Mouse (Mus musculus) midbrain, postnatal 0 days (tissue): ENCODE results near the gene Tfap2e. TPM values are rescaled to one million over a fixed set of nuclear protein-coding genes. Genes with fewer than 3 reads are reported as not detected.

Experiments
- ATAC-seq: fragments of 200-750 bp; cut with Nextera tagmentation; 2 replicates; pipeline ENCODE4 v1.8.0; 2017; ENCODE audit warnings: moderate number of reproducible peaks, mild to moderate bottlenecking, moderate TSS enrichment, moderate library complexity; ENCODE audit not compliant: low FRiP score
- DNase-seq: peaks from one replicate; pipeline ENCODE4 v3.0.0-alpha.2; 2015; ENCODE audit warnings: low spot score
- H3K27ac ChIP-seq: fragments of 300-500 bp; sonication (generic); 2 replicates; pipeline ENCODE4 v1.5.1; 2014; ENCODE audit warnings: low read depth, mild to moderate bottlenecking, low read length, mixed read lengths
- H3K27me3 ChIP-seq: fragments of 300-500 bp; sonication (generic); 2 replicates; pipeline ENCODE4 v1.6.1; 2014; ENCODE audit warnings: low read length, control low read depth, mixed read lengths; ENCODE audit not compliant: insufficient read depth
- H3K36me3 ChIP-seq: fragments of 300-500 bp; sonication (generic); 2 replicates; pipeline ENCODE4 v1.6.1; 2014; ENCODE audit warnings: low read length, control low read depth, mixed read lengths; ENCODE audit not compliant: insufficient read depth
- H3K4me1 ChIP-seq: fragments of 300-500 bp; sonication (generic); 2 replicates; pipeline ENCODE4 v1.6.1; 2014; ENCODE audit warnings: mild to moderate bottlenecking, control low read depth, antibody characterized with exemption, low read length, mixed read lengths; ENCODE audit not compliant: insufficient read depth
- H3K4me2 ChIP-seq: fragments of 300-500 bp; sonication (generic); 2 replicates; pipeline ENCODE4 v1.6.1; 2014; ENCODE audit warnings: low read depth, mild to moderate bottlenecking, low read length, mixed read lengths; ENCODE audit not compliant: poor library complexity, severe bottlenecking
- H3K4me3 ChIP-seq: fragments of 300-500 bp; sonication (generic); 2 replicates; pipeline ENCODE4 v1.5.1; 2014; ENCODE audit warnings: low read depth, mild to moderate bottlenecking, low read length, moderate library complexity
- H3K9ac ChIP-seq: fragments of 300-500 bp; sonication (generic); replicated peaks from 2 replicates; pipeline ENCODE4 v1.6.1; 2014; ENCODE audit warnings: mild to moderate bottlenecking, low read length, moderate library complexity, mixed read lengths; ENCODE audit not compliant: poor library complexity, severe bottlenecking
- H3K9me3 ChIP-seq: fragments of 300-500 bp; sonication (generic); 2 replicates; pipeline ENCODE4 v1.6.1; 2016; ENCODE audit warnings: low read length, control low read depth
- CTCF ChIP-seq: IDR thresholded peaks from 2 replicates; pipeline ENCODE4 v1.5.1; 2016; ENCODE audit warnings: antibody characterized with exemption, mild to moderate bottlenecking
- WGBS: fragments of 180-500 bp; shearing (Covaris S2); extraction: QIAGEN DNeasy Blood & Tissue Kit; methylation state at CpG from one replicate; pipeline ENCODE4 v1.1.7; 2014; 5-methylcytosine and 5-hydroxymethylcytosine counted together
- polyA plus RNA-seq: library from polyadenylated mRNA; unstranded; fragments of >200 nt; fragmentation: Nextera tagmentation; extraction: Ambion mirVana; gene quantifications from 2 replicates; pipeline ENCODE4 v1.2.1, GENCODE M21; 2015
- total RNA-seq: library from RNA; depleted of rRNA; stranded (reverse); fragments of >200 nt; gene quantifications from 2 replicates; pipeline ENCODE4 v1.2.3, GENCODE M21; 2014

Tfap2e gene
- total and polyA plus RNA-seq, 2 experiments from 2014 or later = 0.31 TPM; not detected in 1

DNA sequence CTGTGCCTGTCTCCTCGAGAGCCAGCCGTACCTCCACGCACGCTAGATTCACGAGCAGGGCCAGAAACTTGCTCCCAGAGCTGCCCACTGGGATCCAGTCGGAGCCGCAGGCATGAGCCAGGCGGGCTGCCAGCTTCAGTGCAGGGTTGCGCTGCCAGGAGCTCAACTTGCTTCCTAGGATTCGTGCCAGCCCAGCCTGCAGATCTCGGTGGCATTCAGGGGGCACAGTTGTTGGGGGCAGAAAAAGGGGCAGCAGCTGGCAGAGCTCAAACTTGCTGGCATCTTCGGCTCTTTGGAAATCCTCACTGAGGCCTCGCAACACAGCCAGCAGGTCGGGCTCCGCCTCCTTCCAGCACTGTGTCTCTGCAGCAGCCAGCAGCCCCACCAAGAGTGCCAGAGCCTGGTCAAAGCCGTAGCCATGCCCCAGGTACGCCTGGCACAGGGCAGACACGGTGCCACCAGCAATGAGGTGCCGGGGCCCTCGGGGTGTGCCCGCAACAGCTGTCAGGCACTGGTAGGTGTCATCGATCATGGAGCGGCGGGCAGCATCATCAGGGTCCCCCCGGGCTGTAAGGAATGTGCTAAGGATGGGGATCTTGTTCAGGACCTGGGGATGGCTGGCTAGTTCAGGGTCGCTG is 14.1 kb upstream of the Tfap2e start:
- no peak overlapping the region for H3K4me3 ChIP-seq
- H3K27ac ChIP-seq = no peak overlapping the region
- H3K9me3 ChIP-seq = no peaks in the 10 kb centered on the region
- peak; percentile 85 for DNase-seq
- H3K9ac ChIP-seq = 0 out of 2 replicates have a peak overlapping the region, but pooled peaks have one; percentile 24
- peaks cover 15% of the 10 kb centered on the region; the same call in 1 of the 2 replicates for H3K4me1 ChIP-seq
- TF ChIP-seq CTCF = no peak
- H3K27me3 ChIP-seq = no peaks in the 10 kb centered on the region
- H3K36me3 ChIP-seq = peaks cover 42% of the 10 kb centered on the region
- no peak for ATAC-seq
- peak overlapping the region; percentile 94 for H3K4me2 ChIP-seq
- 70% methylated on average over 26 of the region's 26 CpGs for WGBS

DNA sequence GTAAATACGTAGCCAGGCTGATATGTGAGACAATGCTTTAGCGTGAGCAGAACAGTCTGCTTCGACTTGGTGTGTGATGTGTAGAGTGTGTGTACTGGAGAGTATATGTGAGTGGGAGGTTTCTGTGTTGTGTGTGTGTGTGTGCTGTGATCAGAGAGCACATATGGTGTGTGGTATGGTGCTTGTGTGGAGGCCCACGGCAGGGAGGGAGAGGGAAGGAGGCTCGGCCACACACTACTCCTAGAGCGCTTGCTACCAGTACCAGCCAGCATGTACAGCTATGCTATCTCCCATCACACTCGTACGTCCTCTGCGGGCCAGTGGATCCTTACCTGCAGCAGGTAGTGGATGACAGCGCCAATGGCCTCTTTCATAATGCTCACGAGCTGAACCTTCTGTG is 13.5 kb upstream of the Tfap2e start:
- no peak for TF ChIP-seq CTCF
- ATAC-seq = no peak
- H3K9ac ChIP-seq = 0 out of 2 replicates have a peak overlapping the region, but pooled peaks have one; percentile 9
- no peak overlapping the region for H3K4me3 ChIP-seq
- H3K4me2 ChIP-seq = peak overlapping the region; percentile 94
- WGBS = 89% methylated on average over 11 of the region's 11 CpGs
- peaks cover 11% of the 10 kb centered on the region; the same call in 1 of the 2 replicates for H3K4me1 ChIP-seq
- H3K27me3 ChIP-seq = no peaks in the 10 kb centered on the region
- DNase-seq = no peak
- H3K36me3 ChIP-seq = peaks cover 48% of the 10 kb centered on the region
- H3K9me3 ChIP-seq = no peaks in the 10 kb centered on the region
- H3K27ac ChIP-seq = no peak overlapping the region

- ATAC-seq (no peak), DNase-seq (no peak)
- Histone ChIP-seq H3K4me3 (no peak overlapping the region), H3K4me1 (peaks cover 11% of the 10 kb centered on the region; the same call in 1 of the 2 replicates), H3K36me3 (peaks cover 59% of the 10 kb centered on the region), H3K27ac (no peak overlapping the region), H3K9ac (0 out of 2 replicates have a peak overlapping the region, but pooled peaks have one; percentile 13), H3K27me3 (no peaks in the 10 kb centered on the region), H3K4me2 (peak overlapping the region; percentile 12; the same call in 1 of the 2 replicates), H3K9me3 (no peaks in the 10 kb centered on the region)
- TF ChIP-seq CTCF = no peak
- 93% methylated on average over 8 of the region's 8 CpGs for WGBS
These were observed 12.3 kb upstream of the Tfap2e start for GRCm38 (mm10) chr4:126748381-126748780.

- H3K9ac ChIP-seq = no peak overlapping the region
- ATAC-seq = no peak
- 87% methylated on average over 10 of the region's 10 CpGs for WGBS
- peaks cover 4% of the 10 kb centered on the region; the same call in 1 of the 2 replicates for H3K27me3 ChIP-seq
- TF ChIP-seq CTCF = no peak
- no peaks in the 10 kb centered on the region for H3K9me3 ChIP-seq
- H3K4me3 ChIP-seq = no peak overlapping the region
- peaks cover 7% of the 10 kb centered on the region; the same call in 1 of the 2 replicates for H3K4me1 ChIP-seq
- H3K4me2 ChIP-seq = no peak overlapping the region
- H3K36me3 ChIP-seq = peaks cover 59% of the 10 kb centered on the region
- H3K27ac ChIP-seq = no peak overlapping the region
- DNase-seq = no peak
These were observed 10.3 kb upstream of the Tfap2e start for GRCm38 (mm10) chr4:126746194-126746840.

GRCm38 (mm10) chr4:126745506-126746193 is 9.6 kb upstream of the Tfap2e start:
- Histone ChIP-seq H3K4me3 (no peak overlapping the region), H3K4me2 (no peak overlapping the region), H3K4me1 (0 out of 2 replicates have a peak, but pooled peaks cover under 1% of the 10 kb centered on the region), H3K36me3 (peaks cover 58% of the 10 kb centered on the region), H3K9ac (no peak overlapping the region), H3K27ac (no peak overlapping the region), H3K27me3 (peaks cover 4% of the 10 kb centered on the region; the same call in 1 of the 2 replicates), H3K9me3 (no peaks in the 10 kb centered on the region)
- WGBS = 37% methylated on average over 13 of the region's 13 CpGs
- ATAC-seq (no peak), DNase-seq (peak; percentile 69)
- peak; percentile 80 for TF ChIP-seq CTCF
